Mouse (Mus musculus): ENCODE results near the gene Naa35.

GRCm38 (mm10) chr13:59587201-59587600, 2.1 kb downstream of the Naa35 start:
- TF ChIP-seq CTCF (IDR thresholded peaks at IDR 0.05; ENCODE audit: insufficient read depth, low read length) (no peak), POLR2A (IDR thresholded peaks at IDR 0.05; ENCODE audit: borderline replicate concordance, extremely low read depth, low read depth, low read length) (no peak)

All from lung, adult 2 months (tissue).